Mouse (Mus musculus) cerebellum, postnatal 10 days (tissue): ENCODE data around the gene Rab3il1.

ENCODE experiments used
- DNase-seq, 2 experiments: peaks; one replicate each; pipeline ENCODE4 v3.0.0; 2021; ENCODE audit warnings: mixed read lengths in 2 of 2

Gene Rab3il1

DNA sequence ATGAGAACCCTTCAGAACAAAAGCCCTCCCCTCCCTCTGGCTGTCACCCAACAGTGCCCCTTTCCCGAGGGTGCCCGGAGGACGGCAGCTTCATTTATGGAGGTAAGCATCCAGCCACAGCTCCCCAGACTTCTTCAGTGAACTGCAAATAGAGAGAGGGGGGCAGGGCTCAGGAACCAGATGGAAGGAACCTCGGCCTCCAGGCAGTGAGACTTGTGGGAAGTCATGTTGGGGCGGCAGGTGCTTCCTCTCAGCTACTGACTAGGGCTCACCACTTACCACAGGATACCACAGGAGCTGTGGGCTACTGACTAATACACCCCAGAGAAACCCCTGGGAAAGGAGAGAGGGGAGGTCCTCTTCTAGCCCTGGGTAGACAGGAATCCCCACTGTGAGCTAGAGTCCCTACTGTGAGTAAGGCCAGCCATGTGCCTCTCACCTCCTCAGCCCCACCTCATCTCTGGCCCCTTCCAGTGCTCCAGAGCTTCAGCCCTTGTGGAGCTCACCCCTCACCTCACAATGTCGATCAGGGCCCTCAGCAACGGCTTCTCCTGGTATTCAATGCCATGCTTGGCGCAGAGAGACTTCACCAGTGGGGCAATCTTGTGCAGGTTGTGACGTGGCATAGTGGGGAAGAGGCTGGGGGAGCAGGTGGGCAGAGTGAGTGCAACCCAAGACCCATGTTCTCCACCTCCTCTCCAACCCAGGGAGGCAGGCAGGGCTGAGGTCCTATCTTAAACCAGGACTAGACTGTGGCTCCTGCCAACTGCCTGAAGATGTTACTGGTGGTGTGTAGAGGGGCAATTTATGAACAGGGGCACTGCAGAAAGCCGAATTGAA, 62.9 kb downstream of the Rab3il1 start:
- DNase-seq: peak in 1 of 2 experiments; percentile 34

GRCm38 (mm10) chr19:10065465-10066188, 64.2 kb downstream of the Rab3il1 start:
- no peak for DNase-seq

- DNase-seq: no peak
Measured at GRCm38 (mm10) chr19:10066189-10066500, 64.7 kb downstream of the Rab3il1 start.

- no peak for DNase-seq
Measured at GRCm38 (mm10) chr19:10066502-10066901, 65.0 kb downstream of the Rab3il1 start.

DNA sequence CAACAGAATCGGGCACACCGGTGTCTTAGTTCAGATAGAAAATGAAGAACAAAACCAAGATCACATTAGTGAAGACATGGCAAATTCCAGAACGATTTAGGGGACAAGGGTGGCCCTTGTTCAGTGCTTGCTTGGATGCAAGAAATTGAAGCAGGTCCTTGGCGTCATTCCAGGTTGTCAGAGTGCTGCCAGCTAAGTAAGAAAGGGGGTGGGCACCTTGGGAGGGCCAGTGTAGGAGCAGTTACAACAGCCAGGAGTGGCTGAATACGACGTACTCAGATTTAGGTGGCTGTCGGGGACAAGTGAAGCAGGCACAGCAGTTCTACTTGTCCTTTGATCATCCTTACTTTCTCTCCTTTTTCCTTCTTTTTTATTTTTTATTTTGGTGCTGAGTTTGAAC, 66.2 kb downstream of the Rab3il1 start:
- peak; percentile 48 to 56 for DNase-seq

DNA sequence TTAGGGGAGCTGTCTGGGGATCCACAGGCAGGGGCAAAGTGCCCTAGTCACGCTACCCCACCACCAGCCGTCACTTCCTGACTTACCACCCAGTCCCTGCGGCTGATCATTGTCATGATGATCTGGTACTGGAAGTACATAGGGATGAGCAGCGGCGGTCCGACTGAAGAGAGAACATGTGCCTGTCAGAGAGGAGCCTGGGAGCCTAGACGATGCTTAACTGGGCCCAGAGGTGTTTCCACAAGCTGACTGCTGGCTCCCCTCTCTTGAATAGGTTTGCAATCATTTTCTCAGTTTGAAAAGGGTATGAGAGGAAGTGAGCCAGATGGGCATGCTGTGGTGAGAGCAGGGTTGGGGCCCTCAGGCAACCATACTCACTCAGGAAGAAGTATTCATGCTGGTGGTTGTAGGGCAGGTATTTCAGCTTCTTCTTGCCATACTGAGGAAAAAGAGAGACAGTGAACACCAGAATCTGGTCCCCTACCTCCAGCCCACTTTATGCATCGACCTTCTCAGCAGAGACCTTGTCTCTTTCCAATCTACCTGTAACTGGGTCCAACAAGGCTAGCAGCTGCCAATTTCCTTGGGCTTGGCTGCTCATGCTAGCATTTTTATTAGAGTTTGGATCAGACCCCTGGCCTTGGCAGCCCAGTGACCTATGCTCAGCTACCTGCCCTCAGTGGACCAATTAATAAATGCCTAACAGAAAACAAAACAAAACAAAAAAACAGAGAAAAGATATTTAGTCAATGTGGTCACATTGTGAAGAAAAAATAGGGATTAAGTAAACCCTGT, 68.9 kb downstream of the Rab3il1 start:
- peak; percentile 38 to 55 for DNase-seq

GRCm38 (mm10) chr19:10071166-10071565, 69.7 kb downstream of the Rab3il1 start:
- DNase-seq: peak; percentile 52 to 62

- DNase-seq: no peak
Measured at GRCm38 (mm10) chr19:10071892-10072291, 70.4 kb downstream of the Rab3il1 start.

GRCm38 (mm10) chr19:10073145-10073544, 71.7 kb downstream of the Rab3il1 start:
- DNase-seq: no peak

DNA sequence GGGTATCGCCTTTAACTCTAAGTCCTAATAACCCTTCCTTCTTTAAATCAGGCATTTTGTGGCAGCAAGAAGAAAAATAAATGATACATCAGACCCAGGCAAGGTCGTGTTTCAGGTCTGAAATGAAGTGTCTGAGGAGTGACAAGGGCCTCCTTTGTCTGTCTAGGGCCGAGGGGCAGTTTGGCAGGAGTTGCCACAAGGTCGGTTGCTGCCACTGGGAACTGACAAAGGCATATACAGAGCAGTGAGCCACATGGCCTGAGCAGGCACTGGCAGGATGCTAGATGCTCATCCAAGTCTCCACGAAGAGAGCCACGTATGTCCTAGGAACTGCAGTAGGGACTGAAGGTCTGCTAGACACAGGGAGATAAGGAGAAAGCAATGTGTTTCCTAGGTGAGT, 76.9 kb downstream of the Rab3il1 start:
- DNase-seq: no peak

DNA sequence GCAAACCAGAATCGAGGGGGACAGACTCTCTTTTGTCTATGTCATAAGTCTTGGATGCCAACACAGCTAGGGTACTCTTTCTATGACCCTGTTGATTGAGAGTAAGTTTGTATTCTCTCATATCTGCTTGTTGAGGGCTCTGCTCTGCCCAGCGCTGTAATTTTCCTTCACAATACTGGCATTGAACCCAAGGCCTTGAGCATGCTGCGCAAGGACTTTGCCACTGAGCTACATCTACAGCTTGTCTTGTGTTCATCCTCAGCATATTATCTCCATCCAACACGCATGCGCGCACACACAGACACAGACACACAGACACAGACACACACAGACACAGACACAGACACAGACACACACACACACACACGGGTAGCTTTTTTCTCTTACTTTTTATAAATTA, 78.9 kb downstream of the Rab3il1 start:
- DNase-seq: no peak

DNA sequence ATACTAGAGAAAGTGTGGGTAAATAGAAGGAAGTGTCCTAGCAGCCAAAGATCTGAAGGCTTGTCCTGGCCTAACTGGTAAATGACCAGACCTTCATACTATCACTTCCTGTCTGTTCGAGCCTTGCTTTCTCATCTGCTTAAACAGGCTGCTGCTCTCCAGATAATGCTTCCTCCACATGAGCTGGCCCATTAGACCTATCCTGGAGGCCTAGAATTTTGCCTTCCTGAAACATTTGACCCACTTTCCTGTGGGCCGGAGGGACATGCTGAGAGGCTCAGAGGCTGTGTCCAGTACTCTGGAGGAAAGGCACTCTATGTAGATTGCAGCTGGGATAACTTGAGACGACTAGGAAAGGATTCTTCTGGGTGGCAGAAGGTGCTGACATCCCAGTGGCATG, 80.6 kb downstream of the Rab3il1 start:
- no peak for DNase-seq

GRCm38 (mm10) chr19:10085454-10085853, 84.0 kb downstream of the Rab3il1 start:
- no peak for DNase-seq

- DNase-seq: no peak
Measured at GRCm38 (mm10) chr19:10086976-10087375, 85.5 kb downstream of the Rab3il1 start.
